Mouse (Mus musculus) C2C12 (cell line): ENCODE results near the gene Oas1a.

Experiments
- CEBPB ChIP-seq: IDR thresholded peaks from one replicate; pipeline ENCODE4 v1.6.1; 2011; ENCODE audit warnings: low read depth, mild to moderate bottlenecking, control low read depth, moderate library complexity
- CTCF ChIP-seq: IDR thresholded peaks from one replicate; pipeline ENCODE4 v1.5.1; 2011; ENCODE audit not compliant: control insufficient read depth, insufficient read depth, insufficient read length
- FOSL1 ChIP-seq: IDR thresholded peaks from one replicate; pipeline ENCODE4 v1.8.0; 2011; ENCODE audit warnings: mild to moderate bottlenecking, low read length; ENCODE audit not compliant: poor library complexity, insufficient read depth, severe bottlenecking
- MAX ChIP-seq: IDR thresholded peaks from one replicate; pipeline ENCODE4 v1.6.1; 2011; ENCODE audit warnings: mild to moderate bottlenecking, control low read depth
- MYOD1 ChIP-seq: IDR thresholded peaks from one replicate; pipeline ENCODE4 v1.6.1; 2011; ENCODE audit warnings: low read depth; ENCODE audit not compliant: control insufficient read depth, insufficient read length
- MYOG ChIP-seq: IDR thresholded peaks from one replicate; pipeline ENCODE4 v1.6.1; 2011; ENCODE audit not compliant: control insufficient read depth, insufficient read length; ENCODE audit errors: extremely low read depth
- USF1 ChIP-seq: IDR thresholded peaks from one replicate; pipeline ENCODE4 v1.6.1; 2011; ENCODE audit warnings: low read depth, mild to moderate bottlenecking, control low read depth, moderate library complexity

- TF ChIP-seq MAX, result no peak
- no peak for TF ChIP-seq CTCF
- no peak for TF ChIP-seq USF1
- no peak for TF ChIP-seq MYOD1
- no peak for TF ChIP-seq CEBPB
- no peak for TF ChIP-seq MYOG
- TF ChIP-seq FOSL1, result no peak
Observed at GRCm38 (mm10) chr5:120849601-120850136, 57.7 kb downstream of the Oas1a start.
